9 mouse cellular contexts compared by ENCODE assay signal in genomic region chr13:5802079-5802478, GRCm38 (mm10). TPM values are rescaled to one million over a fixed set of nuclear protein-coding genes. Genes with fewer than 3 reads are reported as not detected.
DNase-seq lines count a peak whose midpoint lies in the region; ATAC-seq and TF ChIP-seq lines count a peak whose summit lies in the region.
"Had no signal": no experiment of that assay in that cellular context is flagged by ENCODE, and none has a peak within 500 bp of the region (broad histone marks: within the 10 kb centered on the region; RNA-seq: fewer than 3 reads in every experiment).

No protein-coding gene starts in this region.

- H3K4me3 ChIP-seq in kidney, adult 2 months (ENCODE audit: insufficient read depth, low read depth, low read length), result no peak overlapping the region
- H3K4me3 ChIP-seq in intestine, postnatal 0 days (ENCODE audit: low read depth, low read length), result no peak overlapping the region
- H3K4me3 ChIP-seq in macrophage (ENCODE audit: inconsistent target), result no peak overlapping the region

- H3K27me3 ChIP-seq in kidney, adult 2 months (replicated peaks; ENCODE audit: control insufficient read depth, insufficient read depth, low read length), result no peaks in the 10 kb centered on the region
- H3K27me3 ChIP-seq in intestine, postnatal 0 days (replicated peaks; ENCODE audit: control insufficient read depth, insufficient read depth, low read length), result no peaks in the 10 kb centered on the region
- H3K27me3 ChIP-seq: Patski had no signal

- H3K27ac ChIP-seq in kidney, adult 2 months (ENCODE audit: insufficient read depth, low read depth, low read length), result peak overlapping the region; percentile 49; the same call in 1 of the 2 replicates
- H3K27ac ChIP-seq in intestine, postnatal 0 days (ENCODE audit: low read depth, low read length), result peak overlapping the region; percentile 89; the same call in 1 of the 2 replicates
- H3K27ac ChIP-seq in macrophage, result peak overlapping the region; percentile 100

- H3K4me1 ChIP-seq in kidney, adult 2 months (ENCODE audit: control insufficient read depth, insufficient read depth, low read length), result peaks cover 20% of the 10 kb centered on the region
- H3K4me1 ChIP-seq in intestine, postnatal 0 days (replicated peaks; ENCODE audit: control insufficient read depth, insufficient read depth, low read length), result peaks cover 12% of the 10 kb centered on the region; the same call in 1 of the 2 replicates

- no peak for ATAC-seq in intestine, postnatal 0 days
- ATAC-seq: Patski had no signal

- TF ChIP-seq CTCF in kidney, adult 2 months (conservative IDR thresholded peaks at IDR 0.05; ENCODE audit: insufficient read depth, insufficient read length, low read depth, low read length), result no peak
- TF ChIP-seq CTCF in intestine, postnatal 0 days (IDR thresholded peaks at IDR 0.05; ENCODE audit: low read depth), result no peak

- H3K9me3 ChIP-seq in intestine, postnatal 0 days (ENCODE audit: control insufficient read depth), result no peaks in the 10 kb centered on the region

- no peak overlapping the region for H3K9ac ChIP-seq in intestine, postnatal 0 days (ENCODE audit: low read depth, low read length)

- peak; percentile 46 for DNase-seq in kidney, adult 2 months
- no peak for DNase-seq in kidney, postnatal 10 days
- DNase-seq in forelimb bud, embryonic 11.5 days (ENCODE audit: low read depth, low spot score), result peak; percentile 38
- no peak for DNase-seq in left cerebral cortex, adult 9 months (ENCODE audit: low spot score in 2 of 2)
- DNase-seq in spleen, adult 12 weeks (ENCODE audit: low spot score), result no peak
- no peak for DNase-seq in cerebellum, adult 9-11 months

- no peaks in the 10 kb centered on the region for H3K36me3 ChIP-seq in kidney, adult 2 months (ENCODE audit: control insufficient read depth, insufficient read depth, low read length)
- H3K36me3 ChIP-seq in intestine, postnatal 0 days (ENCODE audit: control insufficient read depth, insufficient read depth), result no peaks in the 10 kb centered on the region
- no peaks in the 10 kb centered on the region for H3K36me3 ChIP-seq in macrophage (ENCODE audit: inconsistent target)

- no peak for TF ChIP-seq POLR2A in kidney, adult 2 months (IDR thresholded peaks at IDR 0.05; ENCODE audit: low read depth, low read length)

- H3K4me2 ChIP-seq in intestine, postnatal 0 days (replicated peaks; ENCODE audit: low read depth), result no peak overlapping the region

- H3K79me2 ChIP-seq in macrophage (ENCODE audit: inconsistent target), result no peaks in the 10 kb centered on the region

- WGBS in kidney, adult 2 months, result 46% methylated on average over 7 of the region's 7 CpGs
- 42% methylated on average over 7 of the region's 7 CpGs for WGBS in intestine, postnatal 0 days
- WGBS in macrophage (ENCODE audit: missing documents), result 33% methylated on average over 7 of the region's 7 CpGs

RNA-seq across cellular contexts. Expression of gene Klf6, which starts 59.2 kb away (rescaled TPM):
- 10.0 and 10.7 TPM in 2 replicates for polyA plus RNA-seq in kidney, adult 2 months (2012; rRNA removed)
- 64.4 and 65.3 TPM in 2 replicates for polyA plus RNA-seq in intestine, postnatal 0 days (2015; fragmentation: Nextera tagmentation; extraction: Ambion mirVana)
- 1,000 to 10,000 TPM in 5 of 26 experiments, 100 to 1,000 TPM in 21; 214 to 1,575 (median 623) TPM for total RNA-seq in macrophage (2018; cell fraction: chromatin; rRNA removed)
- 1,000 to 10,000 TPM in 3 of 26 experiments, 100 to 1,000 TPM in 23; 179 to 1,130 (median 488) TPM for total RNA-seq in macrophage (2018; cell fraction: cytosol; rRNA removed)
- 1,000 to 10,000 TPM in 11 of 26 experiments, 100 to 1,000 TPM in 15; 236 to 1,693 (median 931) TPM for total RNA-seq in macrophage (2018; cell fraction: nucleus; rRNA removed)
- polyA plus RNA-seq in macrophage (2018), result 120 to 182 TPM (median 126 TPM) in 3 replicates

Comparison
In these comparisons a context has a peak if more than half of its experiments do, and no peak if none do; other contexts are left out.
1. DNase-seq: peak in kidney, adult 2 months (single experiment) and forelimb bud, embryonic 11.5 days (single experiment); none in kidney, postnatal 10 days (single experiment), left cerebral cortex, adult 9 months (0 of 2), spleen, adult 12 weeks (single experiment) and cerebellum, adult 9-11 months (single experiment).
2. H3K27ac ChIP-seq: peak in every context shown above with its lines; median percentile 100 in macrophage; 89 in intestine, postnatal 0 days; 49 in kidney, adult 2 months.